Mouse (Mus musculus): ENCODE measurements around the gene Atp1a2.

GRCm38 (mm10) chr1:172296816-172297510, 901 bp downstream of the Atp1a2 start:
- TF ChIP-seq POLR2A (IDR thresholded peaks at IDR 0.05; ENCODE audit: borderline replicate concordance, extremely low read depth, insufficient read depth, insufficient read length, poor library complexity, severe bottlenecking) (no peak), CTCF (IDR thresholded peaks at IDR 0.05; ENCODE audit: borderline replicate concordance, extremely low read depth, insufficient read depth, insufficient read length) (no peak)

Data from brain, embryonic 14.5 days (tissue).